Mouse (Mus musculus) heart, embryonic 12.5 days (tissue): Measurements from ENCODE around the gene Rab40c. TPM values are rescaled to one million over a fixed set of nuclear protein-coding genes. Genes with fewer than 3 reads are reported as not detected.
A peak's percentile ranks its signal among the peaks of the same experiment; 100 is the strongest.

Experiments
- ATAC-seq: fragments of 200-750 bp; cut with Nextera tagmentation; 2 replicates; pipeline ENCODE4 v1.8.0; 2017; ENCODE audit warnings: moderate TSS enrichment, moderate library complexity; ENCODE audit not compliant: insufficient number of reproducible peaks, low FRiP score
- H3K27ac ChIP-seq: fragments of 300-500 bp; sonication (generic); 2 replicates; pipeline ENCODE4 v1.5.1; 2016; ENCODE audit warnings: mild to moderate bottlenecking, moderate library complexity; ENCODE audit not compliant: poor library complexity, severe bottlenecking
- H3K27me3 ChIP-seq: fragments of 300-500 bp; sonication (generic); replicated peaks from 2 replicates; pipeline ENCODE4 v1.6.1; 2016; ENCODE audit warnings: mild to moderate bottlenecking, moderate library complexity
- H3K36me3 ChIP-seq: fragments of 300-500 bp; sonication (generic); 2 replicates; pipeline ENCODE4 v1.6.1; 2016; ENCODE audit warnings: mild to moderate bottlenecking, moderate library complexity
- H3K4me1 ChIP-seq: fragments of 300-500 bp; sonication (generic); replicated peaks from 2 replicates; pipeline ENCODE4 v1.6.1; 2016; ENCODE audit warnings: mild to moderate bottlenecking
- H3K4me2 ChIP-seq: fragments of 300-500 bp; sonication (generic); 2 replicates; pipeline ENCODE4 v1.6.1; 2016; ENCODE audit warnings: mild to moderate bottlenecking, moderate library complexity
- H3K4me3 ChIP-seq: fragments of 300-500 bp; sonication (generic); 2 replicates; pipeline ENCODE4 v1.5.1; 2016; ENCODE audit warnings: mild to moderate bottlenecking
- H3K9ac ChIP-seq: fragments of 300-500 bp; sonication (generic); 2 replicates; pipeline ENCODE4 v1.6.1; 2016; ENCODE audit warnings: mild to moderate bottlenecking, moderate library complexity
- H3K9me3 ChIP-seq: fragments of 300-500 bp; sonication (generic); replicated peaks from 2 replicates; pipeline ENCODE4 v1.6.1; 2016; ENCODE audit warnings: mild to moderate bottlenecking, moderate library complexity
- WGBS: fragments of 180-500 bp; shearing (Covaris S2); methylation state at CpG from one replicate; pipeline ENCODE4 v1.1.7; 2016; 5-methylcytosine and 5-hydroxymethylcytosine counted together
- polyA plus RNA-seq: library from polyadenylated mRNA; unstranded; fragments of >200 nt; fragmentation: Nextera tagmentation; extraction: Ambion mirVana; gene quantifications from 2 replicates; pipeline ENCODE4 v1.2.1, GENCODE M21; 2016

Rab40c gene
- polyA plus RNA-seq, 1 experiment from 2014 or later = 17.1 TPM

- WGBS = 85% methylated on average over 11 of the region's 11 CpGs
- ATAC-seq = no peak
- H3K9ac ChIP-seq = peak overlapping the region; percentile 35; the same call in 1 of the 2 replicates
Observed at GRCm38 (mm10) chr17:25865288-25865687, 54.2 kb downstream of the Rab40c start.

GRCm38 (mm10) chr17:25864311-25864710, 55.2 kb downstream of the Rab40c start:
- no peak for ATAC-seq
- Histone ChIP-seq H3K9me3 (no peaks in the 10 kb centered on the region), H3K9ac (no peak overlapping the region), H3K27me3 (no peaks in the 10 kb centered on the region), H3K27ac (no peak overlapping the region), H3K36me3 (peaks cover 29% of the 10 kb centered on the region), H3K4me1 (peaks cover 51% of the 10 kb centered on the region), H3K4me3 (no peak overlapping the region), H3K4me2 (no peak overlapping the region)
- WGBS = 92% methylated on average over 14 of the region's 14 CpGs

More at GRCm38 (mm10) chr17:25865288-25865687, 54.2 kb downstream of the Rab40c start:
- no peaks in the 10 kb centered on the region for H3K9me3 ChIP-seq
- H3K27ac ChIP-seq = no peak overlapping the region
- no peaks in the 10 kb centered on the region for H3K27me3 ChIP-seq
- H3K36me3 ChIP-seq = peaks cover 29% of the 10 kb centered on the region
- no peak overlapping the region for H3K4me2 ChIP-seq
- peaks cover 49% of the 10 kb centered on the region for H3K4me1 ChIP-seq
- H3K4me3 ChIP-seq = no peak overlapping the region

- H3K4me3 ChIP-seq = no peak overlapping the region
- 86% methylated on average over 6 of the region's 6 CpGs for WGBS
- H3K27me3 ChIP-seq = no peaks in the 10 kb centered on the region
- H3K36me3 ChIP-seq = peaks cover 29% of the 10 kb centered on the region
- peaks cover 46% of the 10 kb centered on the region for H3K4me1 ChIP-seq
- ATAC-seq = no peak
- H3K27ac ChIP-seq = no peak overlapping the region
- H3K9me3 ChIP-seq = no peaks in the 10 kb centered on the region
- no peak overlapping the region for H3K9ac ChIP-seq
- no peak overlapping the region for H3K4me2 ChIP-seq
Observed at GRCm38 (mm10) chr17:25863681-25864080, 55.8 kb downstream of the Rab40c start.

- peak; percentile 16; the same call in 1 of the 2 replicates for ATAC-seq
- peaks cover 36% of the 10 kb centered on the region for H3K4me1 ChIP-seq
- peak overlapping the region; percentile 84 for H3K4me3 ChIP-seq
- peaks cover 29% of the 10 kb centered on the region for H3K36me3 ChIP-seq
- H3K27me3 ChIP-seq = no peaks in the 10 kb centered on the region
- peak overlapping the region; percentile 89 for H3K9ac ChIP-seq
- H3K4me2 ChIP-seq = peak overlapping the region; percentile 94
- WGBS = 14% methylated on average over 6 of the region's 6 CpGs
- no peaks in the 10 kb centered on the region for H3K9me3 ChIP-seq
- H3K27ac ChIP-seq = peak overlapping the region; percentile 75
Observed at GRCm38 (mm10) chr17:25861704-25862612, 57.6 kb downstream of the Rab40c start.

GRCm38 (mm10) chr17:25860832-25861703, 58.5 kb downstream of the Rab40c start, which contains the start of gene Wdr90:
Gene Wdr90 (minus strand): TSS chr17:25861501.
- ATAC-seq = peak; percentile 93
- Histone ChIP-seq H3K27me3 (no peaks in the 10 kb centered on the region), H3K9ac (peak within 1 kb of the TSS; percentile 89), H3K36me3 (peaks cover 21% of the 10 kb centered on the region), H3K4me3 (peak within 1 kb of the TSS; percentile 84), H3K4me1 (peaks cover 28% of the 10 kb centered on the region), H3K9me3 (no peaks in the 10 kb centered on the region), H3K4me2 (peak within 1 kb of the TSS; percentile 94), H3K27ac (peak within 1 kb of the TSS; percentile 75)
- WGBS = 4% methylated on average over 65 of the region's 65 CpGs

- H3K27me3 ChIP-seq = no peaks in the 10 kb centered on the region
- H3K4me3 ChIP-seq = no peak overlapping the region; the same call in 1 of the 2 replicates
- H3K27ac ChIP-seq = no peak overlapping the region
- H3K9ac ChIP-seq = peak overlapping the region; percentile 89; the same call in 1 of the 2 replicates
- no peaks in the 10 kb centered on the region for H3K9me3 ChIP-seq
- WGBS = 88% methylated on average over 6 of the region's 6 CpGs
- ATAC-seq = no peak
- H3K4me1 ChIP-seq = peaks cover 22% of the 10 kb centered on the region
- peaks cover 26% of the 10 kb centered on the region for H3K36me3 ChIP-seq
- peak overlapping the region; percentile 94 for H3K4me2 ChIP-seq
Observed at GRCm38 (mm10) chr17:25860229-25860628, 59.3 kb downstream of the Rab40c start.

- peak; percentile 94 for ATAC-seq
- Histone ChIP-seq H3K9ac (peak within 1 kb of the TSS; percentile 97), H3K4me3 (peak within 1 kb of the TSS; percentile 88), H3K9me3 (no peaks in the 10 kb centered on the region), H3K27ac (peak within 1 kb of the TSS; percentile 85), H3K27me3 (no peaks in the 10 kb centered on the region), H3K4me2 (peak within 1 kb of the TSS; percentile 87), H3K36me3 (peaks cover 71% of the 10 kb centered on the region), H3K4me1 (peaks cover 15% of the 10 kb centered on the region)
- WGBS = 0% methylated on average over 21 of the region's 21 CpGs
Observed at GRCm38 (mm10) chr17:25844396-25844901, 75.1 kb downstream of the Rab40c start, which contains the start of gene Rhot2. Gene Rhot2 (minus strand): TSS chr17:25844851.

- Histone ChIP-seq H3K27ac (peak overlapping the region; percentile 85), H3K9me3 (no peaks in the 10 kb centered on the region), H3K4me3 (peak overlapping the region; percentile 88), H3K9ac (peak overlapping the region; percentile 97), H3K27me3 (no peaks in the 10 kb centered on the region), H3K4me1 (peaks cover 15% of the 10 kb centered on the region), H3K36me3 (peaks cover 72% of the 10 kb centered on the region), H3K4me2 (peak overlapping the region; percentile 87)
- WGBS = 1% methylated on average over 38 of the region's 38 CpGs
- ATAC-seq = peak; percentile 36
Observed at GRCm38 (mm10) chr17:25843636-25844395, 75.7 kb downstream of the Rab40c start.

- H3K36me3 ChIP-seq = peaks cover 70% of the 10 kb centered on the region
- peaks cover 17% of the 10 kb centered on the region for H3K4me1 ChIP-seq
- WGBS = 87% methylated on average over 4 of the region's 4 CpGs
- peak overlapping the region; percentile 97 for H3K9ac ChIP-seq
- no peaks in the 10 kb centered on the region for H3K9me3 ChIP-seq
- peak overlapping the region; percentile 85; the same call in 1 of the 2 replicates for H3K27ac ChIP-seq
- ATAC-seq = no peak
- no peaks in the 10 kb centered on the region for H3K27me3 ChIP-seq
- H3K4me3 ChIP-seq = peak overlapping the region; percentile 88
- peak overlapping the region; percentile 87 for H3K4me2 ChIP-seq
Observed at GRCm38 (mm10) chr17:25843122-25843521, 76.4 kb downstream of the Rab40c start.

- Histone ChIP-seq H3K27me3 (no peaks in the 10 kb centered on the region), H3K36me3 (peaks cover 73% of the 10 kb centered on the region), H3K4me1 (peaks cover 23% of the 10 kb centered on the region), H3K9ac (no peak overlapping the region), H3K27ac (no peak overlapping the region), H3K4me3 (no peak overlapping the region), H3K9me3 (no peaks in the 10 kb centered on the region), H3K4me2 (no peak overlapping the region)
- 78% methylated on average over 3 of the region's 3 CpGs for WGBS
- ATAC-seq = no peak
Observed at GRCm38 (mm10) chr17:25842509-25842908, 77.0 kb downstream of the Rab40c start.
